Mouse (Mus musculus) CH12.LX (cell line): ENCODE results near the gene Tnip3. TPM values are rescaled to one million over a fixed set of nuclear protein-coding genes. Genes with fewer than 3 reads are reported as not detected.

Experiments
- DNase-seq: peaks from one replicate; pipeline ENCODE4 v3.0.0-alpha.2; 2013; ENCODE audit errors: extremely low read depth
- H3K27ac ChIP-seq: 2 replicates; pipeline ENCODE4 v1.5.1; 2012; ENCODE audit warnings: low read depth, mild to moderate bottlenecking, control low read depth, moderate library complexity; ENCODE audit not compliant: insufficient read depth
- H3K27me3 ChIP-seq: replicated peaks from 2 replicates; pipeline ENCODE3; 2012; ENCODE audit warnings: inconsistent platforms
- H3K36me3 ChIP-seq, 2 experiments: replicated peaks in 1 of 2; 2 replicates each; pipeline versions ENCODE3 to v1.6.1; 2012; ENCODE audit warnings: inconsistent platforms in 1 of 2, low read length in 1 of 2, mild to moderate bottlenecking in 1 of 2, mixed read lengths in 1 of 2, moderate library complexity in 1 of 2; ENCODE audit not compliant: control insufficient read depth in 1 of 2, insufficient read depth in 1 of 2
- H3K4me1 ChIP-seq, 2 experiments: 2 replicates each; pipeline ENCODE4 v1.6.1; 2012; ENCODE audit warnings: inconsistent platforms in 1 of 2, moderate library complexity in 1 of 2; ENCODE audit not compliant: insufficient read depth in 2 of 2, control insufficient read depth in 1 of 2
- H3K4me2 ChIP-seq: 2 replicates; pipeline ENCODE4 v1.6.1; 2012; ENCODE audit warnings: low read depth, mild to moderate bottlenecking, control low read depth; ENCODE audit not compliant: poor library complexity, insufficient read depth, severe bottlenecking
- H3K4me3 ChIP-seq, 3 experiments: fragments of 150-350 bp in 1 of 3; sonication (generic) in 1 of 3; replicated peaks in 1 of 3; 2 replicates each; pipeline versions ENCODE3 to v1.5.1; 2011 to 2012; ENCODE audit warnings: low read depth in 2 of 3, low read length in 2 of 3, mild to moderate bottlenecking in 2 of 3, moderate library complexity in 2 of 3, control low read depth in 1 of 3, improper control_type of control experiment in 1 of 3, inconsistent platforms in 1 of 3, mixed read lengths in 1 of 3; ENCODE audit not compliant: poor library complexity in 1 of 3
- H3K79me2 ChIP-seq: replicated peaks from 2 replicates; pipeline ENCODE4 v1.6.1; 2012; ENCODE audit warnings: mild to moderate bottlenecking, moderate library complexity; ENCODE audit not compliant: control insufficient read depth, poor library complexity, insufficient read depth, severe bottlenecking; ENCODE audit errors: extremely low read depth
- H3K9ac ChIP-seq: 2 replicates; pipeline ENCODE4 v1.6.1; 2012; ENCODE audit warnings: low read depth, mild to moderate bottlenecking, control low read depth, moderate library complexity; ENCODE audit not compliant: insufficient read depth
- H3K9me3 ChIP-seq: replicated peaks from 2 replicates; pipeline ENCODE3; 2012; ENCODE audit warnings: low read length, inconsistent platforms, mixed read lengths
- BHLHE40 ChIP-seq: IDR thresholded peaks from 2 replicates; pipeline ENCODE4 v1.6.1; 2011; ENCODE audit warnings: mild to moderate bottlenecking, low read depth, low read length, improper control_type of control experiment
- CHD2 ChIP-seq: IDR thresholded peaks from 2 replicates; pipeline ENCODE4 v1.6.1; 2011; ENCODE audit warnings: low read length, improper control_type of control experiment
- CTCF ChIP-seq, 2 experiments: IDR thresholded peaks in 1 of 2; conservative IDR thresholded peaks in 1 of 2; 2 replicates each; pipeline ENCODE4 v1.5.1; 2011 to 2012; ENCODE audit warnings: low read depth in 2 of 2, low read length in 2 of 2, improper control_type of control experiment in 1 of 2, inconsistent platforms in 1 of 2, mild to moderate bottlenecking in 1 of 2, moderate library complexity in 1 of 2
- E2F4 ChIP-seq: IDR thresholded peaks from 2 replicates; pipeline ENCODE4 v1.6.1; 2011; ENCODE audit warnings: low read depth, low read length, improper control_type of control experiment; ENCODE audit not compliant: insufficient replicate concordance
- EP300 ChIP-seq: IDR thresholded peaks from 2 replicates; pipeline ENCODE4 v1.6.1; 2011; ENCODE audit warnings: low read length, improper control_type of control experiment
- ETS1 ChIP-seq: conservative IDR thresholded peaks from 2 replicates; pipeline ENCODE4 v1.6.1; 2012; ENCODE audit warnings: low read depth, mild to moderate bottlenecking, inconsistent platforms, low read length, improper control_type of control experiment, moderate library complexity
- HCFC1 ChIP-seq: IDR thresholded peaks from 2 replicates; pipeline ENCODE4 v1.6.1; 2012; ENCODE audit warnings: low read depth, mild to moderate bottlenecking, inconsistent platforms, low read length, improper control_type of control experiment
- IRF4 ChIP-seq: IDR thresholded peaks from 2 replicates; pipeline ENCODE4 v1.6.1; 2014; ENCODE audit warnings: low read depth, mild to moderate bottlenecking, inconsistent platforms, low read length, improper control_type of control experiment
- MAFK ChIP-seq: IDR thresholded peaks from 2 replicates; pipeline ENCODE4 v1.6.1; 2011; ENCODE audit warnings: low read length, improper control_type of control experiment; ENCODE audit not compliant: insufficient replicate concordance
- MAX ChIP-seq: IDR thresholded peaks from 2 replicates; pipeline ENCODE4 v1.6.1; 2011; ENCODE audit warnings: low read length, improper control_type of control experiment
- MEF2A ChIP-seq: IDR thresholded peaks from 2 replicates; pipeline ENCODE4 v1.6.1; 2014; ENCODE audit warnings: low read depth, mild to moderate bottlenecking, inconsistent platforms, low read length, improper control_type of control experiment, borderline replicate concordance
- MXI1 ChIP-seq: IDR thresholded peaks from 2 replicates; pipeline ENCODE4 v1.6.1; 2011; ENCODE audit warnings: mild to moderate bottlenecking, low read depth, low read length, improper control_type of control experiment
- MYC ChIP-seq: IDR thresholded peaks from 2 replicates; pipeline ENCODE4 v1.6.1; 2011; ENCODE audit warnings: low read depth, mild to moderate bottlenecking, improper control_type of control experiment, low read length
- NRF1 ChIP-seq: IDR thresholded peaks from 2 replicates; pipeline ENCODE4 v1.6.1; 2014; ENCODE audit warnings: low read depth, mild to moderate bottlenecking, inconsistent platforms, low read length, improper control_type of control experiment, moderate library complexity
- POLR2A ChIP-seq: IDR thresholded peaks from 2 replicates; pipeline ENCODE4 v1.6.1; 2011; ENCODE audit warnings: low read depth, mild to moderate bottlenecking, improper control_type of control experiment, low read length
- TBP ChIP-seq: conservative IDR thresholded peaks from 2 replicates; pipeline ENCODE4 v1.6.1; 2011; ENCODE audit warnings: low read depth, low read length, improper control_type of control experiment
- UBTF ChIP-seq: IDR thresholded peaks from 2 replicates; pipeline ENCODE4 v1.6.1; 2012; ENCODE audit warnings: low read depth, mild to moderate bottlenecking, inconsistent platforms, low read length, improper control_type of control experiment, moderate library complexity
- USF1 ChIP-seq: IDR thresholded peaks from 2 replicates; pipeline ENCODE4 v1.6.1; 2014; ENCODE audit warnings: low read depth, mild to moderate bottlenecking, inconsistent platforms, low read length, improper control_type of control experiment
- ZC3H11A ChIP-seq: IDR thresholded peaks from 2 replicates; pipeline ENCODE4 v1.6.1; 2012; ENCODE audit warnings: low read depth, mild to moderate bottlenecking, inconsistent platforms, low read length, improper control_type of control experiment
- ZKSCAN1 ChIP-seq: IDR thresholded peaks from 2 replicates; pipeline ENCODE4 v1.6.1; 2012; ENCODE audit warnings: low read depth, inconsistent platforms, low read length, improper control_type of control experiment, borderline replicate concordance
- dilution Hi-C: fragments of 300-500 bp; cut with MboI; formaldehyde crosslinking; loops from 2 replicates; pipeline ENCODE4 v1.14.3; 2020; ENCODE audit warnings: low sequenced_read_pairs; ENCODE audit not compliant: extremely low pct_unique_long_range_greater_than_20kb, extremely low pct_ligation_motif_present
- in situ Hi-C: fragments of 300-500 bp; cut with MboI; formaldehyde crosslinking; loops from 3 replicates; pipeline ENCODE4 v1.14.3; 2019; ENCODE audit warnings: low sequenced_read_pairs, low pct_ligation_motif_present, low pct_unique_long_range_greater_than_20kb, mixed read lengths
- polyA plus RNA-seq: library from polyadenylated mRNA; unstranded; fragments of >175 nt; gene quantifications from 2 replicates; pipeline ENCODE4 v1.2.1, GENCODE M21; 2012; ENCODE audit warnings: low read depth; ENCODE audit not compliant: insufficient read length
- total RNA-seq, 2 experiments: library from RNA; depleted of rRNA; stranded (reverse); fragments of 300-350 nt in 1 of 2; fragments of >200 nt in 1 of 2; gene quantifications; 2 replicates each; pipeline ENCODE4 v1.2.3; 2012 to 2014

Gene Tnip3
- total and polyA plus RNA-seq, 3 experiments = 1.4 to 2.5 (median 2.5) TPM

DNA sequence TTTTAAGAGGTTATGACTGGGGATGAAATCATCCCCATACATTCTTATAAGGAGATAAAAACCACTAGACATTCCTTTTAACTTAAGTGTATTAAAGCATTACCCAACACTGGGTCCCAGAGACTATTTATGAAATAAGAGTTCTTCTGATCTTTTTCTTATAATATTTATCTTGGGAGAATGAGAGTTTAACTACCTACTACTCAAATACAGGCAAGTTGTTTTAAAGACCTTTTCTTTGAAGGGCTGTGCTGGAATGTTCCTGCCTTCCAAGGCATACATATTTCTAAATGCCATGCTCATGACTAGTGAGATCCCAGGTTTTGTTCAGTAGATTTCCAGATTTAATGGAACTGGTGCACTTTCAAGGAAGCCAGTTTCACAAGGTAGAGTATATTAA is 81.8 kb downstream of the Tnip3 start:
- Histone ChIP-seq H3K9me3 (no peaks in the 10 kb centered on the region), H3K4me1 (peaks cover 0 to 34% of the 10 kb centered on the region in 2 experiments; a peak in 2 of 4 replicates), H3K4me2 (no peak overlapping the region), H3K9ac (no peak overlapping the region), H3K36me3 (no peaks in the 10 kb centered on the region), H3K79me2 (no peaks in the 10 kb centered on the region), H3K4me3 (no peak overlapping the region), H3K27me3 (no peaks in the 10 kb centered on the region), H3K27ac (no peak overlapping the region)
- no peak for TF ChIP-seq USF1
- TF ChIP-seq IRF4 = no peak
- no peak for TF ChIP-seq NRF1
- no peak for TF ChIP-seq HCFC1
- TF ChIP-seq ZKSCAN1 = no peak
- TF ChIP-seq MXI1 = no peak
- TF ChIP-seq ZC3H11A = no peak
- no peak for TF ChIP-seq BHLHE40
- no peak for TF ChIP-seq EP300
- TF ChIP-seq CHD2 = no peak
- TF ChIP-seq MAX = no peak
- TF ChIP-seq MAFK = no peak
- no peak for TF ChIP-seq UBTF
- no peak for DNase-seq
- in situ Hi-C loops (no loop called here), dilution Hi-C loops (no loop called here)

DNA sequence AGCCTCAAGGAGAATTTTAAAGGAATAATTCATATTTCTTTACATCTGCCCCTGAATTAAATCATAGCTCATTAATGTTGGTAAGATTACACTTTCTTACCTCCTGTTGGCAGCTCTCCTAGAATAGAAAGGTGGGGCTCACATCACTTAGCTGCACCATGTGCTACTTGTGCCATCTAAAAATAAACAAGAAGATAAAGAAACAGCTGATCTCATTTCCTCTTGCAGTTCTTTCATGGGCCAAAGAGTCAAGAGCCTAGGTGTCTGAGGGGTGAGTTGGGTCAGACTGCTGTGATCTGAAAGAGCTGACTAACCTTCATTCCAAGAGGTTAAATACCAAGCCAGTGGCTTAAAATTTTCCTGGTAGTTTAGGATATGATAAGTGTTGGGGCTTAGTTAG is 86.7 kb downstream of the Tnip3 start:
- Histone ChIP-seq H3K4me2 (peak overlapping the region; percentile 50; the same call in 1 of the 2 replicates), H3K4me1 (peaks cover 19 to 56% of the 10 kb centered on the region in 2 experiments)
- TF ChIP-seq MEF2A (peak; percentile 92), ETS1 (peak; percentile 78), BHLHE40 (peak; percentile 55), TBP (0 out of 2 replicates have a peak, but pooled peaks have one; percentile 25), CTCF (conservative IDR thresholded peaks at IDR 0.05 in 1 of 2, IDR thresholded peaks at IDR 0.05 in 1 of 2; ENCODE audit: low read depth in 2 of 2, low read length in 2 of 2) (no peak), E2F4 (no peak), MAX (peak; percentile 66; the same call in 1 of the 2 replicates), ZKSCAN1 (no peak), MYC (peak; percentile 90), POLR2A (0 out of 2 replicates have a peak, but pooled peaks have one; percentile 26)

More for the DNA sequence above, 86.7 kb downstream of the Tnip3 start:
- in situ Hi-C loops = no loop called here
- H3K79me2 ChIP-seq = no peaks in the 10 kb centered on the region
- peak; percentile 65 for DNase-seq
- H3K27me3 ChIP-seq = no peaks in the 10 kb centered on the region
- peak overlapping the region in 1 of 3 experiments; percentile 44 for H3K4me3 ChIP-seq
- dilution Hi-C loops = no loop called here
- H3K9me3 ChIP-seq = no peaks in the 10 kb centered on the region
- H3K9ac ChIP-seq = peak overlapping the region; percentile 30; the same call in 1 of the 2 replicates
- H3K27ac ChIP-seq = peak overlapping the region; percentile 64; the same call in 1 of the 2 replicates
- no peaks in the 10 kb centered on the region for H3K36me3 ChIP-seq
